Mouse (Mus musculus) cerebellum, adult 8-10 months (tissue): ENCODE measurements around the gene Smco4.
"Not testable (repeated sequence)": the region's sequence is repeated elsewhere in the genome, so short reads cannot be mapped to it uniquely, and the experiment has no call there.

Source experiments
- DNase-seq: peaks from one replicate; pipeline ENCODE4 v3.0.0; 2022

Gene Smco4

DNA sequence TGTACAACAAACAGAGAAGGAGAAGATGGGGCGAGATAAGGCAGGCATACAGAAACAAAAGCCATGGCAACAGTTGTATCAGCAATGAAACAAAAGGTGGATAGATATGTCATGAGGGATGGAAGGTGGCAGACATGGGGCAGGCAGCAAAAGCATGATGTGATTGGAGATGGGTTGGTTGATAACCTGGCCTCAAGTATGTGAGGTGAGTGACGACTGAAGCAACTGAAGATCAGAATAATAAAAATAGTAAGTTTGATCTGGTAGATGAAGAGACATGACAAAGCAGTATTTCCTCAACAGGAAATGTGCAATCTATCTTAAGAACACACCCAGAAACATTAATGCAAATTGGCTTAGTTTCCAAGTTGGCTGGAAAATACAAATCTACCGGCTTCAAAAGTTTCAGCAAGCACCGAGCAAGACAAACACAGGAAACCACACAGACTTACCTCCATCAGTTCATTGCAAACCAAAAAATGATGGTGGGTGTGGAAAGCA lies 57.3 kb downstream of the Smco4 start:
- DNase-seq, result no peak

DNA sequence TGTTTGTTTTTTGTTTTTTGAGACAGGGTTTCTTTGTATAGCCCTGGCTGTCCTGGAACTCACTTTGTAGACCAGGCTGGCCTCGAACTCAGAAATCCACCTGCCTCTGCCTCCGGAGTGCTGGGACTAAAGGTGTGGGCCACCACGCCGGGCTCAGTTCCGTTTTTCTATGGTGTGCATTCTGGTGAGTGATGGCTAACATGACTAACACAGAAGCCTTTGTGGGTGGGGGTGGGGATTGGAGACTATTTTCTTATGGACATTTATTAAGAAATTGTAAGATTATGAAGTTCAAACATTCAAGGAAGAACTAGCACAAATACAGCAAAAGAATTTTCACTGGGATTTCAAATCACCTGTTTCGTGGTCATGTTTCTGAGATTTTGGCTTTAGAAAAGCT lies 57.8 kb downstream of the Smco4 start:
- DNase-seq, result not testable (repeated sequence)

DNA sequence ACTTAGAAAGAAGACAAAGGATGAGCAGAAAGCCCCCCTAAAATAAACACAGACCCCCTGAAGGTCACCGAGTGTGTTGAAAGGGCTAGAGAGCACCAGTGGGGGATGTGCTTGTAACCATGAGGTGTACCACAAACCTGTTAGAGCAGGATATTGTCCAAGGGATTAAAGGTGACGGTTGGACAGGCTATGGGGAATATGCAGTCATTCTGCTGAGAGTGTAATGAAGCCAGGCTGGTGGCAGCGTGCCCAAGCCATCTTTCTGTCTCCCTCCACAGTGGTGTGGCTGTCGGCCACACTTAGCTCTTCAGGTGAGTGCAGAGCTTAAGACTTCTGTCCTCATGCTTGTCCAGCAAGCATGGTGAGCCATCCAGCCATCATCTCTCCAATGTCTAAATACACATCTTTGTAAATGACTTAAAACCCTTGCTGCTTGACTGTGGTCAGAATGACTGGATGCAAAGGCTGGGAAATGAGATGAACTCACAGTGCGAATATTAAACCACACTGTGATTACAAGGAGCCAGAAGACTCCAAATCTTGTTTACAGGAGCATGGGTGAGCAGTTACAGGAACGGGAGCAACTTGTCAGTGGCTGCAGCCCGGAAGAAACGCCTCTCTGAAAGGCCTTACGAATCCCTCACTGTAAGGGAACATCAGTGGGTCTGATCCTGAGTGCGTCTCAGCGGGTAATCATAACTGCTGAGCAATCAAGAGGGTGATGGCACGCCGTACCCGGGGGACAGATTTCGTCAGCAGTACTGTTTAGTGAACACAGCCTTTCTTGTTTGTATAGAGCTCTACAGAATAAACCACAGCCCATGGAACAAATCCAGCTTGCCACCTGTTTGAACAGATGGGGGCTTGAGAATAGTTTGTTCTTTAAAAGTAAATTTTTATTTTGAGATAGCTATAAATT lies 59.0 kb downstream of the Smco4 start:
- DNase-seq, result no peak

DNA sequence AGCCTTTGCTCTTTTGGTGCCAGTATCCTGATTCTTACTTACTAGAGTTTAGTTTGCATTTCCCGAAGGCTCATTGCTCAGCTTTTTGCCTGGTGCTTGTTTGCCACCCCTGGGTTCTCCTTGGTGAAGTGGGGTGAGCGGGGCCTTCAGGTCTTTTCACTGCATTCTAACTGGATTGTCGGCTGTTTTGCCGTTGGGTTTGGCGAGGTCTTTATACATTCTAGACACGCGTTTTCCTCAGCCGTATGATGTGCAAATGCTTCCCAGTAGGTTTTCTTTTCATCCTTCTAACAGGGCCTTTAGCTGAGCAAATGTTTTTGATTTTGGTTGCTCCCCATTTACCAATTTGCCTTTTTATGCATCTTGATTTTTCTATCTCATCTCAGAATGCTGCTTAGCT lies 60.1 kb downstream of the Smco4 start:
- DNase-seq, result no peak

DNA sequence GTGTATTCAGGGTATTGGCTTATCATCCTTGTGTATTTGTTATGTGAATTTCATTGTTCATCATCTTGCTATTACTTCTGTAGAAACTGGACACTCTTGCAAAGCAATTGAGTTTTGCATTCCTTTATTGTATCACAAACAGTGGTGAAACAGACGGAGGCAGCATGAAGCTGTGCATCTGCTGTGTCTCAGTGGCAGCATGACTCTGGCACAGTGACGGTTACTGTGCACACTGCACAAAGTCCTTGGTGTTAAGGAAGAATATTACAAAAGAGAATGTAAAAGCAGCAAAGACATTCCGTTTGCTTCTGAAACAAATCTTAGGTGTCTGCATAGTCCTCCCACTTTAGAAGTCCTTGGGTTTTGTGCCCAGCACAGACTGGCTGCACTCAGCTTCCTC lies 67.2 kb downstream of the Smco4 start:
- DNase-seq, result no peak

DNA sequence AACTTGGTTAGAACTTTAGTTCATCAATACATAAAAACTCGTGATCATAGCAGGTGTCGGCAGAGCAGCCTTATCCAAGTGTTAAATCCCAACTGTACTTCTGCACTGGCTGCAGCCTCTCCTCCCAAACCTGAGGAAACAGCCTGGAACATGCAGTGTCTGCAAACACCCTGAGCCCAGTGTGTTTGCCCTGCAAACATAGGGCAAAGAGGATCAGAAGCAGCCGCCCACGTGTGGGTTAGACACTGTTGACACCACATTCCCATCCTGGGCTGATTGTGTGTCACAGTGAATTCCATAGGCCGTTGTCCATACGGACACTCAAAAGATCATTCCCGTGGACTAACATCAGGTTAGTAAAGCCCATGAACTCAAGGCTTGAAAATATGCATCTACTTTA lies 69.1 kb downstream of the Smco4 start:
- DNase-seq, result no peak

DNA sequence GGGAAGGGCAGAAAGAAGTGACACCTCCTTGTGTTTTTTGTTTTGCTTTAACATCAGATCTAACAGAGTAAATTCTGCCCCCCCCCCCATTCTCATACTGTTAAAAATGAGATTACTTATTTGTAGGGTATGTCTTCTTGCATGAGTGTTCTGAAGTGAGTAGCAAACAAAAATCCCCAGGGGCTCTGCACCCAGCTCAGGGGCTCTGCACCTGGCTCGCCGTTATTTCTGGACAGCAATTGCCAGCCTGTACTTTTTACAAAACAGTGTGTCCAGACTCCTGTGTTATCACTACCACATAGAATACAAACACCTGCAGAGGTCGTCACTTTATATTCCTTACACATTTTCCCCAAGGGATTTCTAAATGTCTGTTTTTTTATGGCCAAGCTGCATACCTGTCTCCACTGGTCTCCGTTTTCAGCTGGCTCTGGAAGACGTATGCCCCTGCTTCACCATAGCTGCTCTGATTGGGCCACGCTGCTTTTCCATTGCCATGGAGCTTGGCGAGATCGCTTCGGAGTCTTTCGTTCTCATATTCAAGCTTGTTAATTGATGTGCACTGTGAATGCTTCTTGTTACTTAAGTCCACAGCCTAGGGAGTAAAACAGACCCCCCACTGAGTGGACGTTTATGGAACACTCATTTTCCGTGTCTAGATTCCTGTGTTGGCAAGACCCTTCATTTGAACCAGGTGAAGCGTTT lies 81.7 kb downstream of the Smco4 start:
- no peak for DNase-seq

DNA sequence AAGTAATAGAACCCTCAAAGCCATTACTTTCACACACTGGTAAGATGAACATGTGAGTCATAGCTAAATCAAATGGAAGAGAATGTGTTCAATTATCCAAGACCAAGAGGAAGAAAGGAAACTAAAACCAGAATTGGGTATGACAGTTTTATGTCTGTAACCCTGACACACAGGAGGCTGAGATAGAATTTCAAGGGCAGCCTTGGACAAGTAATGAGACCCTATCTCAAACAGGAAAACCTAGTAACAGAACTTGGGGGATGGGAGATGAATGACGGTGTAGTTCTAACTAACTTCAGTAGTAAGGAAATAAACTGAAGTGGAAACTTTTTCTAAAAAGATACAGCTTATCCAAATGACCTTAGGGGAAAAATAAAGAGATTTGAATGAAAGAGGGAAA lies 85.2 kb downstream of the Smco4 start:
- no peak for DNase-seq

DNA sequence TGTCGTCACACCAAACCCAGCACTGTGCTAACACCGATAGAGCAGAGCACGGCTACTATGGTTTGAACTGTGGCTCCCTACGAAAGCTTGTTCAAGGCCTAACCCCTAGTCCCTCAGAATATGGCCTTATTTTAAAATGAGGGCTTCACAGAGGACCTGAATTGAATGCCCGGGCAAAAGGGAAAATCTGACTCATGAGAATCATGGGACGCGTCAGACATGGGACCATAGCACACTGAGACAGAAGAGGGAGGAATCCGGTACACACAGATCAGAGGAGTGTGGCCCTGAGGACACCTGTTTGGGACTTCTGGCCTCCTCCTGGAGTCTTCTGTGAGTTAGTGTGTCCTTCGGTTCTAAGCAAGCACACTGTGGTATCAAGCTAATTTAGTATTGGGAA lies 85.7 kb downstream of the Smco4 start:
- no peak for DNase-seq

DNA sequence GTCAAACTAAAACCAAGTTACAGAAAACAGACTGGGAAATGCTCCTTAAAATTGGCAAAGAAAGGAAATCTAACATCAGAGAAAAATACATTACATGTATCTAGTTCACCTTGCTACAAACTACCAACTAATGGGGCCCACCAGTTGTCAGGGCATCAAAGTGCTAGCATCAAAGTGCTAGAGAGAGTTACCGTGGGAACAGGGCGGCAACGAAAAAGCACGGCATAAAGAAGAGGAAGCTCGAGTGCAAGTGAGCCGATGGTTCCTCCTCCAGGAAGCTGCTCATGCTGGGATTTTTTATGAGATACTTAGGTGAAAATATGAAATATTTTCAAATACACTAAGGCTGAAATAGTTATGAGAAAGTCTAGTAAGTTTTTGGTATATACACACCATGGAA lies 86.9 kb downstream of the Smco4 start:
- no peak for DNase-seq

DNA sequence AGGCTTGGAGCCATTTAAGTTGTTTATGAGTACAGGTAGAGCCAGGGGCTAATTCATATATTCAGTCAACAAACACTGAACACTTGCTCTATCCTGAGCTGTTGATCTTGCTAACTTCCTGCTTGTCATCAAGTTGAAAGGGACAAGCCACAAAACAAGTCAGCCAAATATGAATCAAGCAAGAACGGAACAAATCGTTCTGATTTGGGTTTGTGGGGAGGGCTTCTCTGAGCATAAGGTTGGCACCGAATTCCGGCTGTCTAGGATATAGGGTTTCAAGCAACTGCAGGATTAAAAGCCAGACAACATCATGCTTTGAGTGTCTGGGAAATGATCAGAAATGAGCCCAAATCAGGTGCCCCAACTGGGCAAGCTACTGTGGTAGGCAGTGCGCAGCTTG lies 88.8 kb downstream of the Smco4 start:
- DNase-seq, result no peak

DNA sequence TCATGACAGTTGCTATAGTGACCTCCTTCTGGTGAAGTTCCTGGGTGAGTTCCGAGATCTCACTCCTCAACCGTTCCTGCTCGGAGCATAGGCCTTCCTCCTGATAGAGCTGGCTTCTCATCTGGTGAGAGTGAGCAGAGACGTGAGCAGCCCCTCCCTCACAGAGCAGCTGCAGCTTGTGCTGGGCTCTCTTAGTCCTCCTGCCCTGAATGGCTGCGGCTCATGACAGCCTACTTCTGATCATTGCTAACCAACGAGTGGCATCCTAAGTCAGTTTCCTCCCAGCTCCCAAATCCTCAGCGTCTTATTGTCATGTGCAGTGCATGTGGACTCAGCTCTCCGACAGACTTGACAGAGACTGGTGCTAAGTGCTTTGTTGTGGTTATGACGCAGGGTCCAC lies 91.0 kb downstream of the Smco4 start:
- DNase-seq, result no peak

DNA sequence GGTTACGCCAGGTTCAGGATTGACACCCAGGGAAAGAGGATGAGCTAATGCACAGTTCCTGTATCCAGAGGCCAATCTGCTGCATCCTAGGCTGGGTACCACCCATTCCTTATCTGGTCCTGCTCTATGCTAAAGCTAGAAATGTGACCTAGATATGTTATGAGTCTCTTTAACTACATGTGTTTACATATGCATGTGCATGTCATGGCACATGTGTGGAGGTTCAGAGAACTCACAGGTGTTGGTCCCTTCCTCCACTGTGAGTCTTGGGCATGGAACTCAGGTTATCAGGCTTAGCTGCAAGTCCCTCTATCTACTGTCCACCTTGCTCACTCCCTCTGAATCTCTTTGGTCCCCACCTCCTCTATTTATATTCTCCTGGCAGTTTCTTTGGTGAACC lies 92.7 kb downstream of the Smco4 start:
- no peak for DNase-seq

DNA sequence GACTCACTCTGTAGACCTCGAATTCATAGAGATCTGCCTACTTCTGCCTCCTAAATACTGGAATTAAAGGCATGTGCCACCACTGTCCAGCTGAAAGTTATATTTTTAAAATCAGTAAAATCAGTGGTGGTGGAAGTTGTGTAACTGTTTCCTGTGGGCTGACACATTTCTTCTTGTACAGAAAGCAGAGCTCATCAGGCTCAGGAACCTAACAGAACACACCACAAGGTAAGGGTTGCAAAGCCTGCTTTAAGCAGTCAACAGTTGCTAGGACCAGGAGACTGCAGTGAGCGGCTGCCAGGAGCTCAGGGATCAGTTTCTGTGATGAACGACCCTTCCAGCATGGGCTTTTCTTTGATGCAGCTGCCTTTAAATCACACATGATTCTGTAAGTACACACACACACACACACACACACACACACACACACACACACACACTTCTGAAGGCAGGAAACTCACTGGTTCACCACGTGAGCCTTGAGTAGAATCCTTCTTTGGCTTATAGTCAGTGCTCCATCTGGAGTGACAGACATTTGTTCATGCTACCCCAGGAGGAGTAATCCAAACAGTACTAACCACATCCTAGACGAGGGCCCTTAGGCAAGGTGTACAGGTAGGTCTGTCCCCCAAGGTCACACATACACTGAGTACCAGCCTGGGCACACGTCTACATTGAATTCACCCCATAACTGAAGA lies 94.1 kb downstream of the Smco4 start:
- no peak for DNase-seq

DNA sequence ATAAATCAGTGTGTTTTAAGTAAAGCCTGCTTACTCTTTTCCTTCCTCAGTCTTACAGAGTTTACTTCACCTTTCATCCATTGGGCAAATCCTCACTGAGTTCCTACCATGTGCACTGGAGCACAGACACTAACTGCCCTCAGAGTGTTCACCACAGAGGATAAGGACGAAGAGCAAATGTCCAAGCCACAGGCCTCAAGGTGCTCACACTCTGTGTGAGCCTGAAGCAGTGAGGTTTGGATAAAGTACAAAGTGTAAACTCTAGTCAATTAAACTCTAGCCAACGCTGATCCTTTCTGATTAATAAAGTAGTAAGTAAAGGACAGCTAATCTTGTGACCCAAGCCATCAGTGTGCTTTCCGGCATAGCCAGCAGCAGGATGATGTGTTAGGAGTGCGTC lies 100.9 kb downstream of the Smco4 start:
- no peak for DNase-seq
